ENCODE assay signal across 10 mouse cellular contexts in genomic region chr15:79041585-79041984, GRCm38 (mm10). TPM values are rescaled to one million over a fixed set of nuclear protein-coding genes. Genes with fewer than 3 reads are reported as not detected.
DNase-seq lines count a peak whose midpoint lies in the region; ATAC-seq lines count a peak whose summit lies in the region.
"Had no signal": no experiment of that assay in that cellular context is flagged by ENCODE, and none has a peak within 500 bp of the region (broad histone marks: within the 10 kb centered on the region; RNA-seq: fewer than 3 reads in every experiment).

Galr3 (plus strand) TSS chr15:79041885.

- DNase-seq in lung, postnatal 36 days = no peak
- no peak for DNase-seq in forebrain, embryonic 10.5 days (ENCODE audit: extremely low spot score, low spot score)
- no peak for DNase-seq in limb, embryonic 10.5 days (ENCODE audit: low spot score)
- no peak for DNase-seq in layer of hippocampus, postnatal 10 days (ENCODE audit: low spot score in 2 of 2)
- DNase-seq in adrenal gland, postnatal 25 days = no peak
- DNase-seq in layer of hippocampus, adult 9-10 months (ENCODE audit: low spot score) = no peak
- DNase-seq: adrenal gland, postnatal 14 days; kidney, adult 9 months had no signal

- H3K36me3 ChIP-seq in lung, embryonic 15.5 days = no peaks in the 10 kb centered on the region; the same call in 1 of the 2 replicates
- peaks cover 11% of the 10 kb centered on the region for H3K36me3 ChIP-seq in forebrain, embryonic 10.5 days (replicated peaks)
- peaks cover 9% of the 10 kb centered on the region for H3K36me3 ChIP-seq in limb, embryonic 10.5 days
- peaks cover 6% of the 10 kb centered on the region; the same call in 1 of the 2 replicates for H3K36me3 ChIP-seq in neural tube, embryonic 15.5 days

- H3K9ac ChIP-seq in lung, embryonic 15.5 days = peak within 1 kb of the TSS; percentile 31
- H3K9ac ChIP-seq in neural tube, embryonic 15.5 days (replicated peaks) = peak within 1 kb of the TSS; percentile 63

- H3K27ac ChIP-seq in lung, embryonic 15.5 days = no peak within 1 kb of the TSS
- peak within 1 kb of the TSS; percentile 54; the same call in 1 of the 2 replicates for H3K27ac ChIP-seq in forebrain, embryonic 10.5 days
- H3K27ac ChIP-seq in limb, embryonic 10.5 days = peak within 1 kb of the TSS; percentile 86
- H3K27ac ChIP-seq in neural tube, embryonic 15.5 days (replicated peaks) = peak within 1 kb of the TSS; percentile 64

- 74% methylated on average over 6 of the region's 6 CpGs for whole genome bisulfite sequencing in lung, embryonic 15.5 days
- 74% methylated on average over 6 of the region's 6 CpGs for WGBS in forebrain, embryonic 10.5 days
- 81% methylated on average over 6 of the region's 6 CpGs for WGBS in limb, embryonic 10.5 days
- WGBS in neural tube, embryonic 15.5 days = 80% methylated on average over 6 of the region's 6 CpGs

- H3K27me3 ChIP-seq in lung, embryonic 15.5 days = peaks cover 56% of the 10 kb centered on the region
- H3K27me3 ChIP-seq in forebrain, embryonic 10.5 days (ENCODE audit: poor library complexity, severe bottlenecking) = peaks cover 73% of the 10 kb centered on the region
- H3K27me3 ChIP-seq in limb, embryonic 10.5 days (ENCODE audit: low read depth, poor library complexity, severe bottlenecking) = peaks cover 50% of the 10 kb centered on the region
- H3K27me3 ChIP-seq in neural tube, embryonic 15.5 days (replicated peaks) = peaks cover 36% of the 10 kb centered on the region

- H3K4me3 ChIP-seq in lung, embryonic 15.5 days = peak within 1 kb of the TSS; percentile 56
- peak within 1 kb of the TSS; percentile 61 for H3K4me3 ChIP-seq in forebrain, embryonic 10.5 days
- H3K4me3 ChIP-seq in limb, embryonic 10.5 days = peak within 1 kb of the TSS; percentile 65
- H3K4me3 ChIP-seq in neural tube, embryonic 15.5 days (replicated peaks) = peak within 1 kb of the TSS; percentile 61

- peaks cover 31% of the 10 kb centered on the region for H3K4me1 ChIP-seq in lung, embryonic 15.5 days
- peaks cover 66% of the 10 kb centered on the region for H3K4me1 ChIP-seq in forebrain, embryonic 10.5 days
- peaks cover 74% of the 10 kb centered on the region for H3K4me1 ChIP-seq in limb, embryonic 10.5 days
- peaks cover 54% of the 10 kb centered on the region for H3K4me1 ChIP-seq in neural tube, embryonic 15.5 days

- ATAC-seq in lung, embryonic 15.5 days (ENCODE audit: borderline replicate concordance, extremely low read depth, low FRiP score, low TSS enrichment) = no peak
- ATAC-seq in neural tube, embryonic 15.5 days (ENCODE audit: low FRiP score) = no peak

- peak within 1 kb of the TSS; percentile 99 for H3K4me2 ChIP-seq in lung, embryonic 15.5 days
- peak within 1 kb of the TSS; percentile 94 for H3K4me2 ChIP-seq in neural tube, embryonic 15.5 days

- no peaks in the 10 kb centered on the region for H3K9me3 ChIP-seq in lung, embryonic 15.5 days
- H3K9me3 ChIP-seq in forebrain, embryonic 10.5 days = no peaks in the 10 kb centered on the region
- no peaks in the 10 kb centered on the region for H3K9me3 ChIP-seq in limb, embryonic 10.5 days (replicated peaks)
- no peaks in the 10 kb centered on the region for H3K9me3 ChIP-seq in neural tube, embryonic 15.5 days (replicated peaks)

RNA-seq across cellular contexts. Expression of gene Galr3, which starts in this region (rescaled TPM):
- polyA plus RNA-seq in lung, embryonic 15.5 days (2015; fragmentation: Nextera tagmentation; extraction: Ambion mirVana) = not detected in 2 replicates
- not detected in 2 replicates for polyA plus RNA-seq in forebrain, embryonic 10.5 days (2016; fragmentation: Nextera tagmentation; extraction: Ambion mirVana)
- polyA plus RNA-seq in limb, embryonic 10.5 days (2016; fragmentation: Nextera tagmentation; extraction: Ambion mirVana) = 0.13 TPM in 1 of 2 replicates, not detected in the other
- polyA plus RNA-seq in neural tube, embryonic 15.5 days (2015; fragmentation: Nextera tagmentation; extraction: Ambion mirVana) = 0.14 and 0.17 TPM in 2 replicates
- under 1 TPM; 0.33 to 0.48 TPM for total RNA-seq in layer of hippocampus, postnatal 10 days (2021)
- 0.39 TPM in 1 of 2 replicates, not detected in the other for total RNA-seq in adrenal gland, postnatal 25 days (2021)
